Mouse (Mus musculus): ENCODE measurements around the gene Dpp4. TPM values are rescaled to one million over a fixed set of nuclear protein-coding genes. Genes with fewer than 3 reads are reported as not detected.
A peak's percentile ranks its signal among the peaks of the same experiment; 100 is the strongest.

Dpp4 gene
- polyA plus RNA-seq, 1 experiment from 2014 or later, result 41.8 TPM

- no peak overlapping the region for H3K4me2 ChIP-seq (replicated peaks; ENCODE audit: low read depth, low read length)
- H3K4me1 ChIP-seq (ENCODE audit: insufficient read depth, low read depth, low read length), result no peaks in the 10 kb centered on the region
- no peak overlapping the region for H3K9ac ChIP-seq (replicated peaks; ENCODE audit: low read depth)
- DNase-seq (ENCODE audit: low spot score) (no peak), ATAC-seq (no peak)
- WGBS, result 67% methylated on average over 2 of the region's 2 CpGs
- H3K9me3 ChIP-seq (ENCODE audit: low read length), result no peaks in the 10 kb centered on the region
- H3K4me3 ChIP-seq (ENCODE audit: low read depth, low read length), result no peak overlapping the region
- no peaks in the 10 kb centered on the region for H3K36me3 ChIP-seq (ENCODE audit: insufficient read depth, low read length)
- TF ChIP-seq EP300 (IDR thresholded peaks at IDR 0.05) (no peak), CTCF (IDR thresholded peaks at IDR 0.05) (no peak)
- no peaks in the 10 kb centered on the region for H3K27me3 ChIP-seq (replicated peaks; ENCODE audit: insufficient read depth, low read length)
- no peak overlapping the region for H3K27ac ChIP-seq (ENCODE audit: low read length)
Observed at GRCm38 (mm10) chr2:62293846-62294245, 118.2 kb downstream of the Dpp4 start.

- no peaks in the 10 kb centered on the region for H3K4me1 ChIP-seq (ENCODE audit: insufficient read depth, low read depth, low read length)
- WGBS, result 42% methylated on average over 4 of the region's 4 CpGs
- H3K9me3 ChIP-seq (ENCODE audit: low read length), result no peaks in the 10 kb centered on the region
- DNase-seq (ENCODE audit: low spot score) (no peak), ATAC-seq (no peak)
- H3K4me3 ChIP-seq (ENCODE audit: low read depth, low read length), result no peak overlapping the region
- no peak overlapping the region for H3K9ac ChIP-seq (replicated peaks; ENCODE audit: low read depth)
- H3K36me3 ChIP-seq (ENCODE audit: insufficient read depth, low read length), result no peaks in the 10 kb centered on the region
- no peak overlapping the region for H3K4me2 ChIP-seq (replicated peaks; ENCODE audit: low read depth, low read length)
- TF ChIP-seq CTCF (IDR thresholded peaks at IDR 0.05), result no peak
- TF ChIP-seq EP300 (IDR thresholded peaks at IDR 0.05), result no peak
- H3K27me3 ChIP-seq (replicated peaks; ENCODE audit: insufficient read depth, low read length), result no peaks in the 10 kb centered on the region
- no peak overlapping the region for H3K27ac ChIP-seq (ENCODE audit: low read length)
Observed at GRCm38 (mm10) chr2:62287532-62287931, 124.5 kb downstream of the Dpp4 start.

GRCm38 (mm10) chr2:62285847-62286246 is 126.2 kb downstream of the Dpp4 start:
- Histone ChIP-seq H3K36me3 (ENCODE audit: insufficient read depth, low read length) (no peaks in the 10 kb centered on the region), H3K27ac (ENCODE audit: low read length) (no peak overlapping the region), H3K27me3 (replicated peaks; ENCODE audit: insufficient read depth, low read length) (no peaks in the 10 kb centered on the region), H3K4me2 (replicated peaks; ENCODE audit: low read depth, low read length) (no peak overlapping the region), H3K4me1 (ENCODE audit: insufficient read depth, low read depth, low read length) (no peaks in the 10 kb centered on the region), H3K9me3 (ENCODE audit: low read length) (no peaks in the 10 kb centered on the region), H3K9ac (replicated peaks; ENCODE audit: low read depth) (no peak overlapping the region), H3K4me3 (ENCODE audit: low read depth, low read length) (no peak overlapping the region)
- DNase-seq (ENCODE audit: low spot score), result peak; percentile 45
- no peak for ATAC-seq
- peak; percentile 33; the same call in 1 of the 2 replicates for TF ChIP-seq CTCF (IDR thresholded peaks at IDR 0.05)
- no peak for TF ChIP-seq EP300 (IDR thresholded peaks at IDR 0.05)
- 0% methylated on average over 2 of the region's 2 CpGs for WGBS

- Histone ChIP-seq H3K27ac (ENCODE audit: low read length) (no peak overlapping the region), H3K4me2 (replicated peaks; ENCODE audit: low read depth, low read length) (no peak overlapping the region), H3K4me1 (ENCODE audit: insufficient read depth, low read depth, low read length) (no peaks in the 10 kb centered on the region), H3K9me3 (ENCODE audit: low read length) (no peaks in the 10 kb centered on the region), H3K9ac (replicated peaks; ENCODE audit: low read depth) (no peak overlapping the region), H3K27me3 (replicated peaks; ENCODE audit: insufficient read depth, low read length) (no peaks in the 10 kb centered on the region), H3K4me3 (ENCODE audit: low read depth, low read length) (no peak overlapping the region), H3K36me3 (ENCODE audit: insufficient read depth, low read length) (no peaks in the 10 kb centered on the region)
- TF ChIP-seq CTCF (IDR thresholded peaks at IDR 0.05), result no peak
- TF ChIP-seq EP300 (IDR thresholded peaks at IDR 0.05), result no peak
- ATAC-seq (no peak), DNase-seq (ENCODE audit: low spot score) (no peak)
- 82% methylated on average over 2 of the region's 2 CpGs for WGBS
Observed at GRCm38 (mm10) chr2:62285026-62285425, 127.0 kb downstream of the Dpp4 start.

Other genes with a start within 250 kb of the Dpp4 start
- not detected in 2 replicates for gene Gcg, start 71.4 kb upstream of the Dpp4 start, polyA plus RNA-seq (2015; fragmentation: Nextera tagmentation; extraction: Ambion mirVana)
- 0.90 and 1.1 TPM in 2 replicates for gene Fap, start 161.8 kb upstream of the Dpp4 start, polyA plus RNA-seq (2015; fragmentation: Nextera tagmentation; extraction: Ambion mirVana)
- gene Ifih1, start 234.0 kb upstream of the Dpp4 start, polyA plus RNA-seq (2015; fragmentation: Nextera tagmentation; extraction: Ambion mirVana), result 7.5 and 8.7 TPM in 2 replicates